Mouse (Mus musculus) heart, postnatal 0 days (tissue): Measurements from ENCODE around the gene Cdca3.

Experiments used
- CTCF ChIP-seq: IDR thresholded peaks from 2 replicates; pipeline ENCODE4 v1.5.1; 2016; ENCODE audit warnings: antibody characterized with exemption, control low read depth, low read depth
- EP300 ChIP-seq: IDR thresholded peaks from 2 replicates; pipeline ENCODE4 v1.6.1; 2016; ENCODE audit warnings: antibody characterized with exemption, low read depth

DNA sequence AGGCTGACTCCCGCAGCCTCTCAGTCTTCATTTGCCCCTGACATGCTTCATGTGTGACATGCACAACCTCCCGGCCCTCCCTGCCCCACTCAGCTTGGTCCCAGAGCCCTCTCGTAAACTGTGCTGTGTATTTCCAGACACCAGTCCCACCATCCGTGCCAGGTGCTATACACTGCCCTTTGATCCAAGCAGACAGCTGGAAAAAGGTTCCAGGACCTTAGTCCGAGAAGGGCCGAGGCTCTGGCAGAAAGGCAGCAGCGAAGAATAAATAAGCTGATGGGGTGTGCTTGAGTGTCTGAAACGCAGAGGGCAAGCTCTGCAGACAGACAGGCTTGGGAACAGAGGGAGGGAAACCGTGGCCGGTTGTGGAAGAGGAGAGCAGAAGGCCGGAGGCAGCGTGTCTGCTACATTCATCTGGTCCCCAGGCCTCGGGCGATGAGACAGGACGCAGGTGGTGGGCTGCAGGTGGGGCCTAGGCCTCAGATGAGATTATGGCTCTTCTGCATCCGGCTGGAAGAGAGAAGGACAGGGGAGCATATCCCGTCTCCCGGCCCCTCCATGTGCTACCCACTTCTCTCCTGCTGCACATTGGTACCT lies 36.5 kb downstream of the Cdca3 start:
- no peak for TF ChIP-seq CTCF
- TF ChIP-seq EP300 = no peak
